In the genomic region with DNA sequence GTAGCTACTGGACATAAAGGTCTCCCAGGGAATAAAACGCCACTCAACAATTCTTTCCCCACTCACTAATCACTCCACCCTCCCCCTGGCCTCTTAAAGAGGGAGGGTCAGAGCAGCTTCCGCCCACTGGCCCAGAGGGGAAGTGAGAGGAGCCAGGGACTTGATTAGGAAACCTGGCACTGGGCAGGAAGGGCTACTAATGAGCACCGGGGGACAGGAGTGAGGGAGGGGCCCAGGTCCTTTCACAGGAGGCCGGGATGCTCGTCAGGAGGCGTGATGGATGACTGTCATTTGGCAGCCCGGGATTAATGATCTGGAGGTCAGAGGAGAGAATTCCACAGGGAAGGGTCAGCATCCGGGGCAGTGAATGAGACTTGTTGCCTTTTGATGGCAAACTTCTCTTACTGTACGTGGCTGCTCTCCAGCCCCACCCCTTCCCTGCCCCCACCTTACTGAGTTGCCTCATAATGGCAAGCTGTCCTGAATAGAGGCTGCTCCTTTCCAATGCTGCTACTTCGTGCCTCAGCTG, we compare ENCODE assay signal across 8 mouse cellular contexts. TPM values are rescaled to one million over a fixed set of nuclear protein-coding genes. Genes with fewer than 3 reads are reported as not detected.
A peak's percentile ranks its signal among the peaks of the same experiment; 100 is the strongest.
DNase-seq lines count a peak whose midpoint lies in the region; ATAC-seq and TF ChIP-seq lines count a peak whose summit lies in the region.

No protein-coding gene starts in this region.

- H3K27me3 ChIP-seq in forebrain, embryonic 11.5 days (ENCODE audit: control insufficient read depth, insufficient read depth, low read length): no peaks in the 10 kb centered on the region
- no peaks in the 10 kb centered on the region for H3K27me3 ChIP-seq in forebrain, postnatal 0 days (ENCODE audit: insufficient read depth, low read length)
- H3K27me3 ChIP-seq in lung, embryonic 16.5 days (ENCODE audit: control insufficient read depth, insufficient read depth, low read depth, low read length): no peaks in the 10 kb centered on the region

- H3K9me3 ChIP-seq in forebrain, embryonic 11.5 days (ENCODE audit: control insufficient read depth, low read length): no peaks in the 10 kb centered on the region
- no peaks in the 10 kb centered on the region for H3K9me3 ChIP-seq in forebrain, postnatal 0 days (ENCODE audit: low read length)
- H3K9me3 ChIP-seq in lung, embryonic 16.5 days (ENCODE audit: control insufficient read depth, low read length): no peaks in the 10 kb centered on the region

- H3K4me3 ChIP-seq in forebrain, embryonic 11.5 days (ENCODE audit: low read depth, low read length): no peak overlapping the region
- H3K4me3 ChIP-seq in forebrain, postnatal 0 days (ENCODE audit: low read depth, low read length): no peak overlapping the region
- H3K4me3 ChIP-seq in lung, embryonic 16.5 days (ENCODE audit: low read length): no peak overlapping the region

- no peak for TF ChIP-seq CTCF in forebrain, postnatal 0 days (IDR thresholded peaks at IDR 0.05; ENCODE audit: low read depth)

- peak; percentile 65 for DNase-seq in forebrain, embryonic 11.5 days (ENCODE audit: low spot score)
- no peak for DNase-seq in forebrain, postnatal 0 days
- DNase-seq in embryo, embryonic 11 days: peak; percentile 76
- peak; percentile 51 to 55 for DNase-seq in heart, postnatal 10 days
- DNase-seq in urinary bladder, adult 18-20 months (ENCODE audit: low spot score in 2 of 2): no peak
- no peak for DNase-seq in testis, postnatal 10 days (ENCODE audit: low spot score)

- no peak overlapping the region for H3K9ac ChIP-seq in forebrain, embryonic 11.5 days (ENCODE audit: low read length)
- H3K9ac ChIP-seq in forebrain, postnatal 0 days: no peak overlapping the region
- H3K9ac ChIP-seq in lung, embryonic 16.5 days (ENCODE audit: low read length): no peak overlapping the region

- 16% methylated on average over 10 of the region's 10 CpGs for WGBS in forebrain, embryonic 11.5 days
- 15% methylated on average over 10 of the region's 10 CpGs for WGBS in forebrain, postnatal 0 days
- 14% methylated on average over 10 of the region's 10 CpGs for WGBS in lung, embryonic 16.5 days

- no peak overlapping the region for H3K27ac ChIP-seq in forebrain, embryonic 11.5 days (ENCODE audit: low read depth, low read length)
- H3K27ac ChIP-seq in forebrain, postnatal 0 days (ENCODE audit: low read depth, low read length): no peak overlapping the region
- peak overlapping the region; percentile 9; the same call in 1 of the 2 replicates for H3K27ac ChIP-seq in lung, embryonic 16.5 days (ENCODE audit: low read length)

- H3K4me2 ChIP-seq in forebrain, embryonic 11.5 days (ENCODE audit: low read depth, low read length, severe bottlenecking): no peak overlapping the region
- no peak overlapping the region for H3K4me2 ChIP-seq in forebrain, postnatal 0 days (ENCODE audit: low read depth)
- no peak overlapping the region for H3K4me2 ChIP-seq in lung, embryonic 16.5 days (ENCODE audit: low read depth, low read length)

- peak; percentile 53; the same call in 1 of the 2 replicates for ATAC-seq in forebrain, embryonic 11.5 days (replicated peaks; ENCODE audit: low FRiP score)
- no peak for ATAC-seq in forebrain, postnatal 0 days
- peak; percentile 87 for ATAC-seq in lung, embryonic 16.5 days (ENCODE audit: low read depth)
- ATAC-seq in megakaryocyte-erythroid progenitor cell, adult 5-6 weeks (replicated peaks; ENCODE audit: low FRiP score, low TSS enrichment, poor library complexity, severe bottlenecking): no peak

- peaks cover 6% of the 10 kb centered on the region; the same call in 1 of the 2 replicates for H3K36me3 ChIP-seq in forebrain, embryonic 11.5 days (ENCODE audit: control insufficient read depth, insufficient read depth, low read length)
- H3K36me3 ChIP-seq in forebrain, postnatal 0 days (ENCODE audit: insufficient read depth): peaks cover 36% of the 10 kb centered on the region
- no peaks in the 10 kb centered on the region for H3K36me3 ChIP-seq in lung, embryonic 16.5 days (ENCODE audit: control insufficient read depth, insufficient read depth, low read length)

- H3K4me1 ChIP-seq in forebrain, embryonic 11.5 days (replicated peaks; ENCODE audit: control insufficient read depth, insufficient read depth, low read length): peaks cover 14% of the 10 kb centered on the region; the same call in 1 of the 2 replicates
- H3K4me1 ChIP-seq in forebrain, postnatal 0 days (ENCODE audit: insufficient read depth): no peaks in the 10 kb centered on the region
- peaks cover 14% of the 10 kb centered on the region for H3K4me1 ChIP-seq in lung, embryonic 16.5 days (replicated peaks; ENCODE audit: control insufficient read depth, insufficient read depth, low read length)

- intact Hi-C loops in heart, postnatal 10 days (cut with DNase I): loop anchor here (2.0 kb wide), 1 partner anchor 32 kb away; no protein-coding TSS in a partner anchor

RNA-seq across cellular contexts. Expression of a gene that starts 33.1 kb away (rescaled TPM):
- polyA plus RNA-seq in forebrain, embryonic 11.5 days (2014; fragmentation: Nextera tagmentation; extraction: Ambion mirVana): 91.5 and 102 TPM in 2 replicates
- total RNA-seq in forebrain, postnatal 0 days (2014; rRNA removed): 79.7 and 105 TPM in 2 replicates
- 55.4 and 61.7 TPM in 2 replicates for polyA plus RNA-seq in forebrain, postnatal 0 days (2015; fragmentation: Nextera tagmentation; extraction: Ambion mirVana)
- total RNA-seq in heart, postnatal 10 days (2021): 10 to 100 TPM; 35.2 to 37.9 TPM
- 76.6 and 89.5 TPM in 2 replicates for polyA plus RNA-seq in lung, embryonic 16.5 days (2015; fragmentation: Nextera tagmentation; extraction: Ambion mirVana)
- total RNA-seq in megakaryocyte-erythroid progenitor cell, adult 5-6 weeks (2014; fragmentation: Nextera tagmentation): 58.1 and 73.0 TPM in 2 replicates
- 24.7 and 36.4 TPM in 2 replicates for total RNA-seq in megakaryocyte-erythroid progenitor cell, adult 5-6 weeks (2017)

RNA-seq across cellular contexts. Expression of a gene that starts 37.8 kb away (rescaled TPM):
- polyA plus RNA-seq in forebrain, embryonic 11.5 days (2014; fragmentation: Nextera tagmentation; extraction: Ambion mirVana): 27.4 and 32.1 TPM in 2 replicates
- total RNA-seq in forebrain, postnatal 0 days (2014; rRNA removed): 4.7 and 5.5 TPM in 2 replicates
- 3.1 and 3.8 TPM in 2 replicates for polyA plus RNA-seq in forebrain, postnatal 0 days (2015; fragmentation: Nextera tagmentation; extraction: Ambion mirVana)
- 1 to 10 TPM; 4.4 to 7.0 TPM for total RNA-seq in heart, postnatal 10 days (2021)
- 4.3 and 4.9 TPM in 2 replicates for polyA plus RNA-seq in lung, embryonic 16.5 days (2015; fragmentation: Nextera tagmentation; extraction: Ambion mirVana)
- 2.3 and 3.4 TPM in 2 replicates for total RNA-seq in megakaryocyte-erythroid progenitor cell, adult 5-6 weeks (2014; fragmentation: Nextera tagmentation)
- total RNA-seq in megakaryocyte-erythroid progenitor cell, adult 5-6 weeks (2017): 1.5 and 3.2 TPM in 2 replicates

Comparison
In these comparisons a context has a peak if more than half of its experiments do, and no peak if none do; other contexts are left out.
1. ATAC-seq: peak in forebrain, embryonic 11.5 days (single experiment) and lung, embryonic 16.5 days (single experiment); none in forebrain, postnatal 0 days (single experiment) and megakaryocyte-erythroid progenitor cell, adult 5-6 weeks (single experiment).
2. DNase-seq: peak in forebrain, embryonic 11.5 days (single experiment), embryo, embryonic 11 days (single experiment) and heart, postnatal 10 days (2 of 2); none in forebrain, postnatal 0 days (single experiment), urinary bladder, adult 18-20 months (0 of 2) and testis, postnatal 10 days (single experiment).